ENCODE assay signal across 8 mouse cellular contexts in genomic region chr4:48046461-48046901, GRCm38 (mm10). TPM values are rescaled to one million over a fixed set of nuclear protein-coding genes. Genes with fewer than 3 reads are reported as not detected.
DNase-seq lines count a peak whose midpoint lies in the region; ATAC-seq and TF ChIP-seq lines count a peak whose summit lies in the region.

No protein-coding gene starts in this region.

- peak overlapping the region; percentile 100 for H3K4me2 ChIP-seq in heart, embryonic 11.5 days
- peak overlapping the region; percentile 99 for H3K4me2 ChIP-seq in limb, embryonic 11.5 days (ENCODE audit: low read depth, severe bottlenecking)

- H3K9me3 ChIP-seq in heart, embryonic 11.5 days (replicated peaks; ENCODE audit: control insufficient read depth, low read length) = no peaks in the 10 kb centered on the region
- H3K9me3 ChIP-seq in limb, embryonic 11.5 days (ENCODE audit: control insufficient read depth, low read length) = no peaks in the 10 kb centered on the region

- 0 out of 2 replicates have a peak overlapping the region, but pooled peaks have one; percentile 78 for H3K9ac ChIP-seq in heart, embryonic 11.5 days (ENCODE audit: low read depth, low read length)
- peak overlapping the region; percentile 5; the same call in 1 of the 2 replicates for H3K9ac ChIP-seq in limb, embryonic 11.5 days (ENCODE audit: low read length)

- H3K4me3 ChIP-seq in heart, embryonic 11.5 days (ENCODE audit: low read depth, low read length) = peak overlapping the region; percentile 70
- H3K4me3 ChIP-seq in limb, embryonic 11.5 days (ENCODE audit: low read depth, low read length) = peak overlapping the region; percentile 61
- peak overlapping the region; percentile 72 for H3K4me3 ChIP-seq in small intestine, adult 2 months (ENCODE audit: low read depth, low read length)

- TF ChIP-seq CTCF in small intestine, adult 2 months (IDR thresholded peaks at IDR 0.05; ENCODE audit: extremely low read depth, insufficient read length, insufficient replicate concordance, low read depth, low read length) = no peak

- H3K4me1 ChIP-seq in heart, embryonic 11.5 days (ENCODE audit: control insufficient read depth, insufficient read depth, low read length) = peaks cover 19% of the 10 kb centered on the region
- peaks cover 21% of the 10 kb centered on the region; the same call in 1 of the 2 replicates for H3K4me1 ChIP-seq in limb, embryonic 11.5 days (ENCODE audit: control insufficient read depth, insufficient read depth, low read length)
- peaks cover 8% of the 10 kb centered on the region for H3K4me1 ChIP-seq in small intestine, adult 2 months (ENCODE audit: control insufficient read depth, insufficient read depth, insufficient read length, low read length)

- no peak for ATAC-seq in heart, embryonic 11.5 days (replicated peaks; ENCODE audit: insufficient number of reproducible peaks, low FRiP score, low TSS enrichment)
- ATAC-seq in limb, embryonic 11.5 days (ENCODE audit: insufficient number of reproducible peaks, low FRiP score, low TSS enrichment, low read depth) = no peak

- no peak overlapping the region for H3K27ac ChIP-seq in heart, embryonic 11.5 days (ENCODE audit: low read depth, low read length)
- H3K27ac ChIP-seq in limb, embryonic 11.5 days (replicated peaks; ENCODE audit: low read depth, low read length) = no peak overlapping the region
- H3K27ac ChIP-seq in small intestine, adult 2 months (ENCODE audit: insufficient read depth, low read depth, low read length) = no peak overlapping the region

- WGBS in heart, embryonic 11.5 days (ENCODE audit: insufficient replicate concordance) = 1% methylated on average over 20 of the region's 20 CpGs
- WGBS in limb, embryonic 11.5 days = under 1% methylated on average over 20 of the region's 20 CpGs
- WGBS in small intestine, adult 2 months = 1% methylated on average over 20 of the region's 20 CpGs

- peaks cover 56% of the 10 kb centered on the region for H3K27me3 ChIP-seq in heart, embryonic 11.5 days (ENCODE audit: control insufficient read depth, insufficient read depth, low read length)
- H3K27me3 ChIP-seq in limb, embryonic 11.5 days (ENCODE audit: control insufficient read depth, insufficient read depth, low read length) = peaks cover 56% of the 10 kb centered on the region
- H3K27me3 ChIP-seq in small intestine, adult 2 months (ENCODE audit: control insufficient read depth, insufficient read depth, low read length) = peaks cover 48% of the 10 kb centered on the region

- peak; percentile 39 for DNase-seq in retina, embryonic 14.5 days (ENCODE audit: low spot score)
- no peak for DNase-seq in retina, postnatal 1 day
- peak; percentile 30 for DNase-seq in brain, adult 2 months (ENCODE audit: low read depth, low spot score)
- peak; percentile 71 for DNase-seq in limb, embryonic 11.5 days (ENCODE audit: low spot score)
- no peak for DNase-seq in layer of hippocampus, adult 8-10 months (ENCODE audit: low spot score in 2 of 2)
- no peak for DNase-seq in left cerebral cortex, adult 8-10 months (ENCODE audit: low spot score in 2 of 2)

- no peaks in the 10 kb centered on the region for H3K36me3 ChIP-seq in heart, embryonic 11.5 days (ENCODE audit: control insufficient read depth, insufficient read depth, low read length)
- no peaks in the 10 kb centered on the region for H3K36me3 ChIP-seq in limb, embryonic 11.5 days (ENCODE audit: control insufficient read depth, insufficient read depth, low read length)
- no peaks in the 10 kb centered on the region for H3K36me3 ChIP-seq in small intestine, adult 2 months (ENCODE audit: control insufficient read depth, insufficient read depth, low read length)

- no peak for TF ChIP-seq POLR2A in small intestine, adult 2 months (IDR thresholded peaks at IDR 0.05; ENCODE audit: low read depth, low read length)

RNA-seq across cellular contexts. Expression of gene Nr4a3, which starts 1.5 kb away (rescaled TPM):
- 0.17 TPM in 1 of 2 replicates, not detected in the other for polyA plus RNA-seq in heart, embryonic 11.5 days (2014; fragmentation: Nextera tagmentation; extraction: Ambion mirVana)
- polyA plus RNA-seq in limb, embryonic 11.5 days (2014; fragmentation: Nextera tagmentation; extraction: Ambion mirVana) = 0.17 and 0.28 TPM in 2 replicates
- polyA plus RNA-seq in small intestine, adult 2 months (2012; rRNA removed) = 2.2 and 3.9 TPM in 2 replicates
- 10 to 100 TPM; 49.2 to 68.0 (median 60.0) TPM for total RNA-seq in layer of hippocampus, adult 8-10 months (2022)
- 10 to 100 TPM; 12.4 to 17.3 (median 16.5) TPM for total RNA-seq in left cerebral cortex, adult 8-10 months (2022)

Comparison
In these comparisons a context has a peak if more than half of its experiments do, and no peak if none do; other contexts are left out.
1. DNase-seq: peak in retina, embryonic 14.5 days (single experiment), brain, adult 2 months (single experiment) and limb, embryonic 11.5 days (single experiment); none in retina, postnatal 1 day (single experiment), layer of hippocampus, adult 8-10 months (0 of 2) and left cerebral cortex, adult 8-10 months (0 of 2).
2. Peak in every context shown above with its lines, with median percentiles within 50 percentile points of each other: H3K4me3 ChIP-seq.